Mouse (Mus musculus): ENCODE data around the gene Map4k4. TPM values are rescaled to one million over a fixed set of nuclear protein-coding genes. Genes with fewer than 3 reads are reported as not detected.

The Map4k4 gene
- polyA plus RNA-seq, 1 experiment from 2014 or later: 56.6 TPM

GRCm38 (mm10) chr1:40055963-40056362 lies 155.2 kb downstream of the Map4k4 start:
- Histone ChIP-seq H3K36me3 (ENCODE audit: control insufficient read depth, insufficient read depth, low read length) (no peaks in the 10 kb centered on the region), H3K4me1 (ENCODE audit: control insufficient read depth, insufficient read depth, low read length) (no peaks in the 10 kb centered on the region), H3K9me3 (ENCODE audit: control insufficient read depth, low read length) (no peaks in the 10 kb centered on the region), H3K9ac (replicated peaks; ENCODE audit: low read depth, low read length) (no peak overlapping the region), H3K27me3 (ENCODE audit: control insufficient read depth, insufficient read depth, low read length) (no peaks in the 10 kb centered on the region), H3K4me3 (ENCODE audit: low read depth, low read length) (no peak overlapping the region), H3K27ac (ENCODE audit: low read depth, low read length) (no peak overlapping the region), H3K4me2 (ENCODE audit: low read depth, low read length) (no peak overlapping the region)
- ATAC-seq (ENCODE audit: low read depth): no peak
- WGBS: 90% methylated on average over 5 of the region's 5 CpGs

DNA sequence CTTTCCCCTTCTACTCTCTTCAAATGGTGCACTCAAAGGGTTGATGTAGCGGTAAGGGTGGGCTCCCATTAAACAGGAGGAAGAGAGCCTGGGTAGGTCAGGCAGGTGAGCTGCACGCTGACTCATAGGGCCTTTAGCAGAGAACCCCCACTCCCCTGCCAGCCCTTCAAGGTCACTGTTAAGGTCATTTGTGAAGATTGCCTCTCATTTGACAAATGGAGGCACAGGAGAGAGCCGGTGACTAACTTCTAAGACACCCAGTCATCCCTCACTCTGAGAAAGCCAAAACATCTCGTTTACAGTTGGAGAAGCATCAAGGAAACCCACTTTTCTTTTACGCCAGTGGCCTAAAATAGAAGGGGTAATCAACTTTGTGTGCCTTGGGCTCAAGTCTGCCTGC lies 156.6 kb downstream of the Map4k4 start:
- WGBS: 74% methylated on average over 5 of the region's 5 CpGs
- Histone ChIP-seq H3K27ac (ENCODE audit: low read depth, low read length) (no peak overlapping the region), H3K9ac (replicated peaks; ENCODE audit: low read depth, low read length) (no peak overlapping the region), H3K27me3 (ENCODE audit: control insufficient read depth, insufficient read depth, low read length) (no peaks in the 10 kb centered on the region), H3K9me3 (ENCODE audit: control insufficient read depth, low read length) (no peaks in the 10 kb centered on the region), H3K4me1 (ENCODE audit: control insufficient read depth, insufficient read depth, low read length) (no peaks in the 10 kb centered on the region), H3K4me2 (ENCODE audit: low read depth, low read length) (no peak overlapping the region), H3K4me3 (ENCODE audit: low read depth, low read length) (no peak overlapping the region), H3K36me3 (ENCODE audit: control insufficient read depth, insufficient read depth, low read length) (no peaks in the 10 kb centered on the region)
- no peak for ATAC-seq (ENCODE audit: low read depth)

- ATAC-seq (ENCODE audit: low read depth): no peak
- Histone ChIP-seq H3K4me3 (ENCODE audit: low read depth, low read length) (no peak overlapping the region), H3K27ac (ENCODE audit: low read depth, low read length) (no peak overlapping the region), H3K4me1 (ENCODE audit: control insufficient read depth, insufficient read depth, low read length) (no peaks in the 10 kb centered on the region), H3K36me3 (ENCODE audit: control insufficient read depth, insufficient read depth, low read length) (no peaks in the 10 kb centered on the region), H3K9ac (replicated peaks; ENCODE audit: low read depth, low read length) (no peak overlapping the region), H3K9me3 (ENCODE audit: control insufficient read depth, low read length) (no peaks in the 10 kb centered on the region), H3K4me2 (ENCODE audit: low read depth, low read length) (no peak overlapping the region), H3K27me3 (ENCODE audit: control insufficient read depth, insufficient read depth, low read length) (no peaks in the 10 kb centered on the region)
- WGBS: 72% methylated on average over 11 of the region's 11 CpGs
These were observed 157.3 kb downstream of the Map4k4 start for GRCm38 (mm10) chr1:40058013-40058412.

- WGBS: 78% methylated on average over 4 of the region's 4 CpGs
- no peaks in the 10 kb centered on the region for H3K27me3 ChIP-seq (ENCODE audit: control insufficient read depth, insufficient read depth, low read length)
- no peak overlapping the region for H3K4me3 ChIP-seq (ENCODE audit: low read depth, low read length)
- no peak overlapping the region for H3K27ac ChIP-seq (ENCODE audit: low read depth, low read length)
- no peaks in the 10 kb centered on the region for H3K9me3 ChIP-seq (ENCODE audit: control insufficient read depth, low read length)
- H3K9ac ChIP-seq (replicated peaks; ENCODE audit: low read depth, low read length): no peak overlapping the region
- H3K4me1 ChIP-seq (ENCODE audit: control insufficient read depth, insufficient read depth, low read length): no peaks in the 10 kb centered on the region
- H3K36me3 ChIP-seq (ENCODE audit: control insufficient read depth, insufficient read depth, low read length): no peaks in the 10 kb centered on the region
- H3K4me2 ChIP-seq (ENCODE audit: low read depth, low read length): no peak overlapping the region
- no peak for ATAC-seq (ENCODE audit: low read depth)
These were observed 158.5 kb downstream of the Map4k4 start for GRCm38 (mm10) chr1:40059122-40059774.

DNA sequence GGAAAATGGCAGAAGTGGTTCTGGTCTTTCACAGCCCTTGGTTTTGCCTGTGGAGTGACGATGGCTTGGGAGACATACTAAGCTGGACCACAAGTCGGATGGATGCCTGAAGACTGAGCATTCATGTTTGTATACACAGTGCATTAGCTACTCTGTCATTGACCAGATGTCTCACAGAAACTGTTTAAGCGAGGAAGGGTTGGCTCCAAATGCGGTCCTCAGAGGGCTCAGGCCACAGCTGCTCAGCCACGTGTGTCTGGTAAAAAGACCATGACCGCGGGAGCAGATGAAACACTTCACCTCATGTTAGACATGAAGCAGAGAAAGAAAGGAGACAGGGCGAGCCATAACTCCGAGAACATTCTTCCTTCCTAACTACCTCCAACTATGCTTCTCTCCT lies 160.6 kb downstream of the Map4k4 start:
- 76% methylated on average over 9 of the region's 9 CpGs for WGBS
- H3K4me2 ChIP-seq (ENCODE audit: low read depth, low read length): no peak overlapping the region
- H3K27ac ChIP-seq (ENCODE audit: low read depth, low read length): no peak overlapping the region
- no peak overlapping the region for H3K4me3 ChIP-seq (ENCODE audit: low read depth, low read length)
- no peaks in the 10 kb centered on the region for H3K27me3 ChIP-seq (ENCODE audit: control insufficient read depth, insufficient read depth, low read length)
- ATAC-seq (ENCODE audit: low read depth): no peak
- H3K36me3 ChIP-seq (ENCODE audit: control insufficient read depth, insufficient read depth, low read length): no peaks in the 10 kb centered on the region
- no peak overlapping the region for H3K9ac ChIP-seq (replicated peaks; ENCODE audit: low read depth, low read length)
- no peaks in the 10 kb centered on the region for H3K9me3 ChIP-seq (ENCODE audit: control insufficient read depth, low read length)
- no peaks in the 10 kb centered on the region for H3K4me1 ChIP-seq (ENCODE audit: control insufficient read depth, insufficient read depth, low read length)

DNA sequence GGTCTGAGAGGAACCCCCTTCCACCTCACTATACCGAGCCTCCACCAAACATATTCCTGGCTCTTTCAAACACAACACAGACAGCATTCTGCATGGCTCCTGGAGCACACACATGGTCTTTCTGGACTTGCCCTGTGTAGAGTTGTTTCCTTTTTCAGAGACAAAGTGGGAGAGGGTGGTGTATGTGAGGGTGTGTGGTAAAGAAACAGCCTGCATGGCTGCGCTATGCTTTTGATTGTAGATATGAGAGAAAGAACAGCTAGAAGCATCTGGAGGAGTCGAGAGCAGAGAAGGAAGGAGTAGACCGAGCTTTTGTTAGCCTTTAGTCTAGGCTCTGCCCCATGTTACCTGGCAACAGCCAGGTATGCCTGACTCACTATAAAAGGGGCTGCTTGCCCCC lies 162.7 kb downstream of the Map4k4 start:
- no peaks in the 10 kb centered on the region for H3K27me3 ChIP-seq (ENCODE audit: control insufficient read depth, insufficient read depth, low read length)
- H3K9ac ChIP-seq (replicated peaks; ENCODE audit: low read depth, low read length): no peak overlapping the region
- H3K4me2 ChIP-seq (ENCODE audit: low read depth, low read length): no peak overlapping the region
- H3K4me1 ChIP-seq (ENCODE audit: control insufficient read depth, insufficient read depth, low read length): no peaks in the 10 kb centered on the region
- H3K9me3 ChIP-seq (ENCODE audit: control insufficient read depth, low read length): no peaks in the 10 kb centered on the region
- ATAC-seq (ENCODE audit: low read depth): no peak
- H3K36me3 ChIP-seq (ENCODE audit: control insufficient read depth, insufficient read depth, low read length): no peaks in the 10 kb centered on the region
- 68% methylated on average over 4 of the region's 4 CpGs for WGBS
- no peak overlapping the region for H3K4me3 ChIP-seq (ENCODE audit: low read depth, low read length)
- H3K27ac ChIP-seq (ENCODE audit: low read depth, low read length): no peak overlapping the region

- no peaks in the 10 kb centered on the region for H3K4me1 ChIP-seq (ENCODE audit: control insufficient read depth, insufficient read depth, low read length)
- no peaks in the 10 kb centered on the region for H3K36me3 ChIP-seq (ENCODE audit: control insufficient read depth, insufficient read depth, low read length)
- H3K4me2 ChIP-seq (ENCODE audit: low read depth, low read length): no peak overlapping the region
- H3K27ac ChIP-seq (ENCODE audit: low read depth, low read length): no peak overlapping the region
- no peaks in the 10 kb centered on the region for H3K9me3 ChIP-seq (ENCODE audit: control insufficient read depth, low read length)
- H3K4me3 ChIP-seq (ENCODE audit: low read depth, low read length): no peak overlapping the region
- H3K27me3 ChIP-seq (ENCODE audit: control insufficient read depth, insufficient read depth, low read length): no peaks in the 10 kb centered on the region
- WGBS: 89% methylated on average over 8 of the region's 8 CpGs
- no peak for ATAC-seq (ENCODE audit: low read depth)
- no peak overlapping the region for H3K9ac ChIP-seq (replicated peaks; ENCODE audit: low read depth, low read length)
These were observed 163.8 kb downstream of the Map4k4 start for GRCm38 (mm10) chr1:40064508-40064907.

GRCm38 (mm10) chr1:40072558-40072957 lies 171.8 kb downstream of the Map4k4 start:
- Histone ChIP-seq H3K27ac (ENCODE audit: low read depth, low read length) (no peak overlapping the region), H3K36me3 (ENCODE audit: control insufficient read depth, insufficient read depth, low read length) (no peaks in the 10 kb centered on the region), H3K4me1 (ENCODE audit: control insufficient read depth, insufficient read depth, low read length) (no peaks in the 10 kb centered on the region), H3K4me2 (ENCODE audit: low read depth, low read length) (no peak overlapping the region), H3K9me3 (ENCODE audit: control insufficient read depth, low read length) (no peaks in the 10 kb centered on the region), H3K9ac (replicated peaks; ENCODE audit: low read depth, low read length) (no peak overlapping the region), H3K4me3 (ENCODE audit: low read depth, low read length) (no peak overlapping the region), H3K27me3 (ENCODE audit: control insufficient read depth, insufficient read depth, low read length) (no peaks in the 10 kb centered on the region)
- WGBS: 77% methylated on average over 4 of the region's 4 CpGs
- no peak for ATAC-seq (ENCODE audit: low read depth)

- no peaks in the 10 kb centered on the region for H3K36me3 ChIP-seq (ENCODE audit: control insufficient read depth, insufficient read depth, low read length)
- no peak within 1 kb of the TSS for H3K4me2 ChIP-seq (ENCODE audit: low read depth, low read length)
- H3K27me3 ChIP-seq (ENCODE audit: control insufficient read depth, insufficient read depth, low read length): no peaks in the 10 kb centered on the region
- H3K9me3 ChIP-seq (ENCODE audit: control insufficient read depth, low read length): no peaks in the 10 kb centered on the region
- H3K4me1 ChIP-seq (ENCODE audit: control insufficient read depth, insufficient read depth, low read length): no peaks in the 10 kb centered on the region
- no peak within 1 kb of the TSS for H3K9ac ChIP-seq (replicated peaks; ENCODE audit: low read depth, low read length)
- no peak within 1 kb of the TSS for H3K4me3 ChIP-seq (ENCODE audit: low read depth, low read length)
- 91% methylated on average over 5 of the region's 5 CpGs for WGBS
- no peak for ATAC-seq (ENCODE audit: low read depth)
- no peak within 1 kb of the TSS for H3K27ac ChIP-seq (ENCODE audit: low read depth, low read length)
These were observed 173.1 kb downstream of the Map4k4 start, which contains the start of gene Il1r2 for GRCm38 (mm10) chr1:40073779-40074178. Gene Il1r2 (plus strand): TSS chr1:40074079.

Data from neural tube, embryonic 14.5 days (tissue).